Mouse (Mus musculus): ENCODE data around the gene Jakmip3.

- no peak for TF ChIP-seq CTCF (IDR thresholded peaks at IDR 0.05; ENCODE audit: low read depth, low read length)
- no peak for TF ChIP-seq POLR2A (IDR thresholded peaks at IDR 0.05; ENCODE audit: borderline replicate concordance, low read depth, low read length)
Measured at GRCm38 (mm10) chr7:139126549-139126948, 186.0 kb downstream of the Jakmip3 start.

All from bone marrow macrophage, adult 2 months (primary cell).